Mouse (Mus musculus) left cerebral cortex, adult 2 months (tissue): ENCODE results near the gene Meiob. TPM values are rescaled to one million over a fixed set of nuclear protein-coding genes. Genes with fewer than 3 reads are reported as not detected.

Experiments
- DNase-seq, 2 experiments: peaks; one replicate each; pipeline ENCODE4 v3.0.0; 2021 to 2022; ENCODE audit warnings: low spot score in 2 of 2, mixed read lengths in 1 of 2; ENCODE audit errors: extremely low spot score in 1 of 2
- H3K27ac ChIP-seq: fragments of 200-600 bp; 2 replicates; pipeline ENCODE4 v1.8.1; 2022
- H3K4me3 ChIP-seq: fragments of 200-600 bp; 2 replicates; pipeline ENCODE4 v1.8.1; 2022
- CTCF ChIP-seq: fragments of 200-600 bp; IDR thresholded peaks from 2 replicates; pipeline ENCODE4 v1.8.1; 2022; ENCODE audit warnings: antibody characterized with exemption, mild to moderate bottlenecking, moderate library complexity
- intact Hi-C: fragments of 180-260 bp; cut with DNase I; formaldehyde crosslinking; loops from one replicate; pipeline ENCODE4 v1.15.1; 2025
- total RNA-seq, 2 experiments: library from RNA; stranded (reverse); gene quantifications; 2 replicates each; pipeline ENCODE4 v1.2.3; 2021

Meiob gene
- total RNA-seq, 2 experiments from 2014 or later, result not detected

- intact Hi-C loops, result no loop called here
- TF ChIP-seq CTCF, result no peak
- no peak overlapping the region for H3K4me3 ChIP-seq
These were observed 36.3 kb downstream of the Meiob start for GRCm38 (mm10) chr17:24840341-24840740.

GRCm38 (mm10) chr17:24841133-24841532 lies 37.0 kb downstream of the Meiob start:
- peak; percentile 36 for TF ChIP-seq CTCF
- intact Hi-C loops, result no loop called here
- no peak overlapping the region for H3K4me3 ChIP-seq
- H3K27ac ChIP-seq, result no peak overlapping the region
- no peak for DNase-seq

More at GRCm38 (mm10) chr17:24840341-24840740, 36.3 kb downstream of the Meiob start:
- DNase-seq, result no peak
- H3K27ac ChIP-seq, result no peak overlapping the region

GRCm38 (mm10) chr17:24842631-24843030 lies 38.5 kb downstream of the Meiob start:
- Histone ChIP-seq H3K4me3 (no peak overlapping the region), H3K27ac (no peak overlapping the region)
- intact Hi-C loops, result no loop called here
- TF ChIP-seq CTCF, result peak; percentile 15
- no peak for DNase-seq

- H3K27ac ChIP-seq, result no peak overlapping the region
- no peak for TF ChIP-seq CTCF
- DNase-seq, result no peak
- no peak overlapping the region for H3K4me3 ChIP-seq
- intact Hi-C loops, result no loop called here
These were observed 40.4 kb downstream of the Meiob start for GRCm38 (mm10) chr17:24844525-24844924.

- no peak for TF ChIP-seq CTCF
- Histone ChIP-seq H3K27ac (no peak overlapping the region), H3K4me3 (no peak overlapping the region)
- DNase-seq, result no peak
- intact Hi-C loops, result no loop called here
These were observed 43.3 kb downstream of the Meiob start for GRCm38 (mm10) chr17:24847386-24847785.

GRCm38 (mm10) chr17:24848600-24849031 lies 44.5 kb downstream of the Meiob start:
- peak overlapping the region; percentile 76 for H3K4me3 ChIP-seq
- DNase-seq, result no peak
- intact Hi-C loops, result no loop called here
- TF ChIP-seq CTCF, result no peak
- H3K27ac ChIP-seq, result no peak overlapping the region

- peak; percentile 34 for TF ChIP-seq CTCF
- DNase-seq, result no peak
- intact Hi-C loops, result no loop called here
- Histone ChIP-seq H3K4me3 (peak overlapping the region; percentile 76), H3K27ac (peak overlapping the region; percentile 98)
These were observed 45.6 kb downstream of the Meiob start for GRCm38 (mm10) chr17:24849733-24850064.

- no peak for TF ChIP-seq CTCF
- peak; percentile 93 to 94 for DNase-seq
- intact Hi-C loops, result no loop called here
- Histone ChIP-seq H3K4me3 (peak within 1 kb of the TSS; percentile 76), H3K27ac (peak within 1 kb of the TSS; percentile 98)
These were observed 46.1 kb downstream of the Meiob start, which contains the start of gene Fahd1 for GRCm38 (mm10) chr17:24850065-24850772. TSS of gene Fahd1 (minus strand) at chr17:24850364.

GRCm38 (mm10) chr17:24850773-24851127 lies 46.7 kb downstream of the Meiob start:
- Histone ChIP-seq H3K27ac (peak overlapping the region; percentile 98), H3K4me3 (peak overlapping the region; percentile 76)
- no peak for TF ChIP-seq CTCF
- intact Hi-C loops, result no loop called here
- DNase-seq, result no peak

GRCm38 (mm10) chr17:24851381-24852125 lies 47.5 kb downstream of the Meiob start:
- H3K27ac ChIP-seq, result no peak overlapping the region
- intact Hi-C loops, result no loop called here
- no peak for DNase-seq
- peak overlapping the region; percentile 76 for H3K4me3 ChIP-seq
- TF ChIP-seq CTCF, result no peak

- Histone ChIP-seq H3K27ac (no peak overlapping the region), H3K4me3 (no peak overlapping the region)
- no peak for DNase-seq
- intact Hi-C loops, result no loop called here
- no peak for TF ChIP-seq CTCF
These were observed 51.9 kb downstream of the Meiob start for GRCm38 (mm10) chr17:24855838-24856464.

GRCm38 (mm10) chr17:24856589-24856988 lies 52.5 kb downstream of the Meiob start:
- Histone ChIP-seq H3K27ac (no peak overlapping the region), H3K4me3 (no peak overlapping the region)
- no peak for DNase-seq
- TF ChIP-seq CTCF, result no peak
- intact Hi-C loops, result no loop called here
